Mouse (Mus musculus) cerebral cortex, adult 2 months (tissue): ENCODE data around the gene C2cd2l.

Source experiments
- WGBS: fragments of 180-500 bp; shearing (Covaris S2); methylation state at CpG from one replicate; pipeline ENCODE4 v1.1.7; 2018; 5-methylcytosine and 5-hydroxymethylcytosine counted together

Gene C2cd2l

DNA sequence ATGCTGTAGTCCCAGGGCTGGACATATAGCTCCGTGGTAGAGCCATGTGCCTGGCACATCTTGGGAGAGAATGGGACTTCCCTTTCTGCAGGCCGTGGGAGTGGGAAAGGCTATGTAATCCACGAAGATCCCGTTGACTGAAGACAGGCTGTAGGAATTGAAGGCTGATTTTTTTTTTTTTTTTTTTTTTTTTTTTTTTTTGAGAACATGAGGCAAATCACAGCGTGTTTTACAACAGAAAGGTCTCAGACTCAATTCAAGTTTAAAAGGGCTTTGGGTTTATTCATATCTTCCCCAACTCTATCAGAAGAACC is 16.0 kb upstream of the C2cd2l start:
- WGBS = 8% methylated on average over 5 of the region's 5 CpGs

GRCm38 (mm10) chr9:44335331-44336092 is 15.4 kb upstream of the C2cd2l start:
- WGBS = 1% methylated on average over 48 of the region's 50 CpGs

DNA sequence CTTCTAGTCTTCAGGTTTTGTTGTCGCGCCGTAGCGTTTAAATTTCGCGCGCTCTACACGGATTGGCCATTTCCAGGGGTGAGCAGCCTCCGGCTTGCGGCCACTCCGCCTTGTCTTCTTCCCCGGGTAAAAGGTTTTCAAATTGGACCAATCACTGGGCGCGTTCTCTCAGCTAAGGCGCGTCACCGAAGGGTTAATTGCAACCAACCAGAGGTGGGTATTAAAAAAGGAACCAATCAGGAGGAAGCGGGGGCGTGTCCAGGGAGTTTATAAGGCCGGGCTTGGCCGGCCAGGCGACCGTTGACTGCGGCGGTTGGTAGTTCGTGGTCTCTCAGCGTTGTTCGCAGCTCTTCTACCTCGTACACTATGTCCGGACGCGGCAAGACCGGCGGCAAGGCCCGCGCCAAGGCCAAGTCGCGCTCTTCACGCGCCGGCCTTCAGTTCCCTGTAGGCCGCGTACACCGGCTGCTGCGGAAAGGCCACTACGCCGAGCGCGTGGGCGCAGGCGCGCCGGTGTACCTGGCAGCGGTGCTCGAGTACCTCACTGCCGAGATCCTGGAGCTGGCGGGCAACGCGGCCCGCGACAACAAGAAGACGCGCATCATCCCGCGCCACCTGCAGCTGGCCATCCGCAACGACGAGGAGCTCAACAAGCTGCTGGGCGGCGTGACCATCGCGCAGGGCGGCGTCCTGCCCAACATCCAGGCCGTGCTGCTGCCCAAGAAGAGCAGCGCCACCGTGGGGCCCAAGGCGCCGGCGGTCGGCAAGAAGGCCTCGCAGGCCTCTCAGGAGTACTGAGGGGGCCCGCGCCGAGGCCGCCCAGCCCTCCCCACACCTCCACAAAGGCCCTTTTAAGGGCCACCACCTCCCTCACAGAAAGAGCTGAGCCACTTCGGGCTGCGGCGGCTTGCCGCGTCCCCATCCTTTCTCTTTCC is 14.6 kb upstream of the C2cd2l start, which contains the start of gene H2afx:
Gene H2afx (plus strand): TSS at position 299 of the 935 bp plus-strand sequence.
- WGBS = under 1% methylated on average over 88 of the region's 91 CpGs

- 93% methylated on average over 13 of the region's 13 CpGs for WGBS
Measured at GRCm38 (mm10) chr9:44332918-44333638, 13.0 kb upstream of the C2cd2l start.

DNA sequence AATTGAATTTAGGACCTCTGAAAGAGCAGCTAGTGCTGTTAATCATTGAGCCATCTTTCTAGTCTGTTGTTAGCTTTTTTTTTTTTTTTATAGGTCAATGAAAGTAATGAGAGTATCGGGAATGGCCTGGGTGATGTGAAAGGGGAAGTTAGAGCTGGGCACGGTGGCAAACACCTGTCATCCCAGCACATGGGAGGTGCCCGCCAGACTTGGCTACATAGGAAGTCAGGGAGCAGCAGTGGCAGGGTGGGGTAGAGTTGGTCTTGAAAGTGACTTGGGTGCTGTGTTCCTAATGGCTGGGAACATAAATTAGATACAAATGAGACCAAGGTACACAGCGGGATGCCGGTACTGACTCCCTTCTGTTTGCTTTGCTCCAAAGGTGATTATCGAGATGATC is 10.7 kb upstream of the C2cd2l start:
- 92% methylated on average over 6 of the region's 6 CpGs for WGBS

GRCm38 (mm10) chr9:44327926-44328325 is 7.8 kb upstream of the C2cd2l start:
- 80% methylated on average over 5 of the region's 5 CpGs for WGBS

- WGBS = under 1% methylated on average over 22 of the region's 22 CpGs
Measured at GRCm38 (mm10) chr9:44327064-44327711, 7.1 kb upstream of the C2cd2l start.

DNA sequence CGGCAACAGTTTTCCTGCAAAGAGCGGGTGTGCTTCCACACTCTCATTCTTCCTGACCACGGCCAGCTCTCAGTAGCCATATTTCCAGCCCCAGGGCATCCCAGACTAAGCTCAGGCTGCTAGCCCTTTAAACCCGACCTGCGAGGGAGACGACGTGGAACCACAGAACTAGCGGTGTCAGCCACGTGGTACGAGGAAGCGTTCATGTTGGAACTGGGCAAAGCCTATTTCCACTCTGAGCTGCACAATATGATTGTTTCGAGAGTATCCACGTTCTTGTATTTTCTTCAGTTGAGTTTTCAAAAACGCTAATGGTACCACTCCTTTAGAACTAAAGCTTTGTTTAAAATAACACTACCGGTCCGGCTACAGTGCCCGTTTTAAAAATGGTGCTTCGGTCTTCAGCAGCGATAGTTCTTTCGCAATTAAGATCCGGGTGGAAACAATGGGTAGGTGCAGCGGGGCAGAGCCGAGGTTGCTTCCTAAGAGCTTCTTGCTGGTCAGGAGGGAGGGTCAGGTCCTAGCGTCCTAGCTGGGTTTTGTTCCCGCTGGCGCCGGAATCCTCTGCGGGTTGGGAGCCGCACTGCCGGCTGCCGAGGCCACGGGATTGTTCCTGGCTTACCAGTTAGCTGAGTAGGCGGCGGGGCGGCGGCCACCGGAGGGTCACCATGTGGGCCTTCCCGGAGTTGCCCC is 6.4 kb upstream of the C2cd2l start:
- under 1% methylated on average over 38 of the region's 38 CpGs for whole genome bisulfite sequencing

- WGBS = under 1% methylated on average over 12 of the region's 12 CpGs
Measured at GRCm38 (mm10) chr9:44325768-44326370, 5.8 kb upstream of the C2cd2l start, which contains the start of gene Dpagt1. TSS of gene Dpagt1 (plus strand) at chr9:44326019.

GRCm38 (mm10) chr9:44325032-44325767 is 5.1 kb upstream of the C2cd2l start:
- WGBS = 54% methylated on average over 7 of the region's 8 CpGs

DNA sequence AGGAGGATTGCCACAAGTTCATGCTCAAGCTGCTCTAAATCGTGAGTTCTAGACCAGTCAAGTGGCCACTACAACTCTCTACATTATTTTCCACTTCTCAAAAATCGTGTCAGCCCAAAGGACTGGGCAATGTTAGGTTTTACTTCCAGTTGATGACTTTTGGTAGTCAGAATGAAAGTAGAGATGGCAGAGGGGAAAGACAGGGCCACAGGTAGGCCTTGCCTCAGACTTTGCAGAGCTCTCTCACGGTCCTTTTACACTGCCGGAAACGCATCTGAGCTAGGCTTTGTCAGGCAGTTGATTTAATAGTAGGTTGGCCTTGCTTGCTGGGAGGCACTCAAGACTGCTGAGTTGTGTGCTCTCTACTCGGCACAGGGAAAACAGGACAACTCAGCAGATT is 4.1 kb upstream of the C2cd2l start:
- WGBS = 84% methylated on average over 6 of the region's 6 CpGs

GRCm38 (mm10) chr9:44323656-44324055 is 3.6 kb upstream of the C2cd2l start:
- WGBS = 69% methylated on average over 4 of the region's 4 CpGs

GRCm38 (mm10) chr9:44320799-44321133 is 681 bp upstream of the C2cd2l start:
- WGBS = 4% methylated on average over 6 of the region's 6 CpGs

DNA sequence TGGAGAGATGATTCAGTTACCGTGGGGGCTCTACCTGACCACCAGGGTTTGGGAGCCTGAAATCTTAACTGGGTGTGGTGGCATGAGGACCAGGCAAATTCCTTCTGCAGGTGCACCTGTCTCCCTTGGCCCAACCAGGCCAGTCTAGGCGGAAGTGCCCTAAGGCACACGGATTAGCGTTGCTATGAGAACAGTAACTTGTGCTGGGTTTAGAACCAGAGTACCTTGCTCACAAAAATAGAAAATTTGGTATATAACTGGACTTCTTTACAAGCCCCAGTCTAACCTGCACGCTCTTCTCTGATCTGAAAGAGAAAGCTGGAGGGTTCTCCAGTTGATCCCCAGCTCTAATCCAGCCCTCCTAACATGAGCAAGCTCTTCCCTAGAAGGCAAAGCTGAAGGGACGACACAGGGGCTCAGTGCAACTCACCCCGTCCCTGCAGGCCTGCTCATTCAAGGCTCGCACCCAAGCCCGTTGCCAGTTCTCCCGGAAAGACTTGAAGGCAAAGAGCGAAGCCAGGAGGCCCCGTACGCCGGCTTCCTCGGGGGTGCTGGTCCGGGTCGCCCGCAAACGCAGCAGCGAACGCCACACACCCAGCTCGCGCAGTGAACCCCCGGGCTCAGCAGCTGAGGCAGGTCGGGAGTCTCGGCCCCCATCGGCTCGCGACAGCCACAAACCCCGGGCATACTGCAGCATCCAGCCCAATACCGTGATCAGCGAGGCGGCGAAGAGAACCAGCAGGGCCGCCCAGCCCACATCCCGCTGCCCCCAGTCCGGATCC is 789 bp downstream of the C2cd2l start:
- WGBS = 2% methylated on average over 37 of the region's 37 CpGs

DNA sequence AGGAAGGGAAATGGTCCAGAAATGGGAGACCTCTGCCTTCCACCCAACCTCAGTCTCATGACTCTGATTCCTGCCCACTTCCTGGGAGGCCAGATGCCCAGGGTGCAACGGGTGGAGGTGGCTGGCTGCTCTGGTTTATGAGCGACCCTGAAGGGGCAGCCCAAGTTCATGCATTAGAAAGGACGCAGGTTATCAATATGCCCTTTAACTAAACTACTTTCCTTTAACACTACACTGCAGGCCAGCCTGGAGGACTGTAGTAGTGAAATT is 1.3 kb downstream of the C2cd2l start:
- 18% methylated on average over 3 of the region's 3 CpGs for WGBS

GRCm38 (mm10) chr9:44318076-44318825 is 1.8 kb downstream of the C2cd2l start:
- 40% methylated on average over 5 of the region's 5 CpGs for WGBS

DNA sequence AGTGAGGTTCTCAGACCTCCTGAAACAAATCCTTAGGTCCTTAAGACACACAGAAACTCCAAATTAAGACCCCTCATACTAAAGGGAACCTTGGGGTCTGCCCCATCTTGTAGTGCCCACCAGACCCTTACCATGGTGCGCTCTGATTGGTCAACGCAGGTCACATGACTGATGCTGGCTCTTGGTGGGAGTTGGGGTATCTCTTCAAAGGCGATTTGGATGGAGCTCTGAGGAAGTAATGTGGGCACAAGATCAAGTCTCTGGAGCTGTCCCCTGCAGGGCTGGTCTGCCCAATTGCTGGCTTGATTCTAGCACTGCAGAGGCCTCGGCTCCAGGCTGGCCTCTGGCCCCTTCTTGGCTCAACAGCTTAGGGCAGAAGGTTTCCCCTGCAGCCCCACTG is 2.6 kb downstream of the C2cd2l start:
- 62% methylated on average over 4 of the region's 4 CpGs for WGBS

DNA sequence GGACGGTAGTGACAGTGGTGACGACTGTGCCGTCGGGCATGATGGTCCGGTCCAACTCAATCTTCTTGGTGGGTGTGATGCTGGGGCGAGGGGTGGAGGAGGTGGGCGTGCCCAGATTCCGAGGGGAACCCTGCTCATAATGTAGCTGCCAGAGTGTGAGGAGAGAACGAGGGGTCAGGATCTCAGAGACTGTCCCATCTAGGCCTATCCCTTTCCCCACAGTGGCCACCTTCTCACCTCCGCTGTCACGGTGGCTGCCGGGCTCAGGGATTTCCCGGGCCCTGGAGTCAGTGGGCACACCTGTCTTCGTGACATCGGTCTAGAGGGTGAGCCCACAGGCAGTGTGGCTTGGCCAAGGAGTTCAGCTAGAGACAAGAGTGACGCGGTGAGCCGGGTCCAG is 5.2 kb downstream of the C2cd2l start:
- 82% methylated on average over 18 of the region's 18 CpGs for WGBS

- WGBS = 61% methylated on average over 4 of the region's 4 CpGs
Measured at GRCm38 (mm10) chr9:44314257-44314547, 5.9 kb downstream of the C2cd2l start.
